Mouse (Mus musculus): ENCODE results near the gene Lzts2.

Lzts2 gene

DNA sequence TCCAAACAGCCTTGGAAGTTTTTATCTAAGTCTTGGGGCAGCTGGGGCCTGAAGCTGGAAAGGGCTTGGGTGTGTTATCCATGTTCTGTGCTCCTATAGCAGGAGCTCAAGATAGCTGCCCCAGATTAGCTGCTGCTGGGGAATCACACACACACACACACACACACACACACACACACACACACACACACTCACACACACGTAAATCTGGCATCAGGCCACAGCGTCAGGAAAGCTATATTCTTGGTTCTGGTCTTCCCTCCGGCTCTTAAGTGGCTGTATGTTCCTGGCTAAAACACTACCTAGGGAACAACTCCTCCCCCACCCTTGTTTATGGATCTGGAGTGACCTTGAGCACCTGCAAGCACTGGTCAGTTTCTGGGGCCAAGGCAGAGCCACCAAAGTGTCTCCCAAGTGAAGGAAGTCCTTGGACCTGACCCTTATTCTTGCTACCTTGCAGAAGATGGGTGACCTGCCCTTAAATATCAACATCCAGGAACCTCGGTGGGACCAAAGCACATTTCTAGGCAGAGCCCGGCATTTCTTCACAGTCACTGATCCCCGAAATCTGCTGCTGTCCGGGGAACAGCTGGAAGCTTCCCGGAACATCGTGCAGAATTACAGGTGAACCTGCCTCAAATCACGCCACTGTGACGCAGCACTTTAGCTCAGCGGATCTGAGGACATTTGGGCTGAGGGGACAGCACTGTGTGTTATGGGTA is 34.6 kb downstream of the Lzts2 start:
- no peak for DNase-seq (ENCODE audit: extremely low read depth, low read depth, low spot score)

DNA sequence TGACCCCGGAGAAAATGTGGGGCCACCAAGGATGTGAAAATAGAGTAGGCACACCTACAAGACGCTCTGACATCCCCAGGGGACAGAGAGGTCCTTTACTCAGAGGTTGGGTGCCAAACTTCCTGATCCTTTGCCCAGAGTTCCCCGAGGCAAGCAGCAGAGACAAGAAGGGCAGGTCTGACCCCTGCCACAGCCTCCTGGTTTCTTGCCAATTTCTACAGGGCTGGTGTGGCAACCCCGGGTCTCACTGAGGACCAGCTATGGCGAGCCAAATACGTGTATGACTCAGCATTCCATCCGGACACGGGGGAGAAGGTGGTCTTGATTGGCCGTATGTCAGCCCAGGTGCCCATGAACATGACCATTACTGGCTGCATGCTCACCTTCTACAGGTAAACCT is 35.3 kb downstream of the Lzts2 start:
- no peak for DNase-seq (ENCODE audit: extremely low read depth, low read depth, low spot score)

DNA sequence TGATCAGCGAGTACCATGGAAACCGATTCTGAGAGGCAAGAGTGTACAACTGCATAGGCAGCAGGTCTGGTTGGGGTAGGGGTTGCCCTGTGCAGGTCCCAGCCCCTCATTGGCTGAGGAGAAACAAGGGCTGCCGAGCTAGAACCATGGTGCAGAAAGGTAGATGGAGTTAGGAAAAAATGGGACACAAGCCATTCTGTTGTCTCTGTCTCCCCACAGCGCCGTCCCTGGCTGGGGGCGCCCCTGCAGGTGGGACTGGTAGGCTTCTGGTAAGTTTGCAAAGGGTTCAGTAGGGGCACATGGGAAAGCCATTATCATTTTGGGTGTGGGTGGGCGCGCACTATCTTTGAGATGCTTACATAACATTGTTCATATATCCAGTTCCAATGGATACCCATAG is 39.2 kb downstream of the Lzts2 start:
- DNase-seq (ENCODE audit: extremely low read depth, low read depth, low spot score), result no peak

DNA sequence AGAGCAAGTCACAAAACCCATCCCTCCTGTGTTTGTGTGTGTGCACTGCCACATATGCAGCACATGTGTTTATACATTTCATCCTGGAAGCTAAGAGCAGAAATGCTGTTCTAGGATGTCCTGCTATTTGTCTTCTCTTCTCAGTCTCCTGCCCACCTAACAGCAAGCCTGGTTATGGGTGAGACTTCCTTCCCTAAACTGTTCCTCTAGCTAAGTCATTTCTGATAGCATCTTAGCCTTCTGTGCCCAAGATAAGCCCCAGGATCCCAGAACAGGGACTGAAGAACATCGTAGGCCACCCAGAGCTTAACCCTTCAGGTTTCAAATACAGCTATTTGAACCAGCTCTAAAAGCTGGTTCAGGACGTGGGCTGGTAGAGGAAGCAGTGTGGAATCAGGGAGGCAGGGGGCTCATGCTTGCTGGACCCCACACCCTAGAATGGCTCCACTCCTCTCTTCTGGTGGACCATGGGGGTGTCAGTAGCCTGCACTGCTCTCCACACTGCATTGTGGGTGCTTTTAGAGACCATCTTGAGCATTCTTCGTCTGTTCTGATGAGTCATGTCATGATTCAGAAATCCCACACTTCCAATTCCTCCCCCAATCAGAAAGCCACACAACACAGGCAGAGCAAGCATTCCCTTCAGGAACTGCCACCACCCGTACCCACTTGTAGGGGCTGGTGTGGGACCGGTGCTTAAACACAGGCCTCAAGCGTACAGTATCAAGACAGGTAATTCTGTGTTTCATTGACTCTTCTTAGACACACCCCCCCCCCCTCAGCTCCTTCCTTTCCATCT is 40.9 kb downstream of the Lzts2 start:
- no peak for DNase-seq (ENCODE audit: extremely low read depth, low read depth, low spot score)

DNA sequence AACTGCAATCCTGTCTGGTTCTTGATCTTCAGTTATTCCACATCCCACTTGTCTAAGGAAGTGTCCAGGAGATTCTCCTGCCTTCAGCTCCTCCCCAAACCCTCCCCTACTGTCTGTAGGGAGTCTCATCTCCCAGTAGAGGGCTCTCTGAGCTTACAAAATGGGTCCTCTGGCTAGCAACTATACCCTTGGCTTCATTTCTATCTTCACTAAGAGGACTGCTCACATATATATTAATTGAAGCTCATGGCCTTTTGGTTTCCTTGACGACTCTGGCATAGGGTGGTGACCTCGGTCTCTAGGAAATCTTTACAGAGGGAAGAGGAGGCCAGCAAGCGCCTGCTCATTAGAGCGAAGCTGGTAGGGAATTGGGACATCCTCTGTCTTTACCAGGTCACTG is 42.1 kb downstream of the Lzts2 start:
- DNase-seq (ENCODE audit: extremely low read depth, low read depth, low spot score), result no peak

DNA sequence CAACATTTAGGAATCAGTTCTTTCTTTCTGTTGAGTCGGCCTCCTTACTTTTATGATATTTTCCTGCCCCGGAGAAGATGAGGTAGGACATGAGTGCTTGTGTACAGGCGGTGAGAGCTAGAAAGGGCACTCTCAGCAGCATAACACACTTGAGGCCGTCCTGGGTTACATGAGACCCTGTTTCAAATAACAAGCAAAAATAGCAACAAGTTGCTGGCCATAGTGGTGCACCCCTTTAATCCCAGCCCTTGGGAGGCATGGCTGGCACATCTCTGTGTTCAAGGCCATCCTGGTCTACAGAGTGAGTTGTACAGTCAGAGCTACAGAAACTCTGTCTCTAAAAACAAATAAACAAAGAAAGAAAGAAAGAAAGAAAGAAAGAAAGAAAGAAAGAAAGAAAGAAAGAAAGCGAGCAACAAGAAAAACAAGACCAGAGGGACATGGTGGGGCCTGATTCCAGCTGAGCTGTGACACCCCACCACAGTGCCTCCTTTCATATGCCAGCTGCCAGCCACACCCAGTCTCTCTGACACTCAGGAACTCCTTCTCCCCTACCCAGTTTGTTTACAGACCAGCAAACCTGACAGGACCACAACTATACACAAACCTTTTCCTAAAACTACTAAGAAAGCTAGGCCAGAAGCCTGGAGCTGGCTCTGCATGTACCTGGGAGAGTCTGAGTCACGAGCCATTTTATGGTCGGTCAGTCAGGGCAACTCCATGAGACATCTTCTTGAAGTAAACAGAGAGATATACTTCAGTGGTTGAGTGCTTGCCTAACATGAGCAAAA is 42.9 kb downstream of the Lzts2 start:
- no peak for DNase-seq (ENCODE audit: extremely low read depth, low read depth, low spot score)

DNA sequence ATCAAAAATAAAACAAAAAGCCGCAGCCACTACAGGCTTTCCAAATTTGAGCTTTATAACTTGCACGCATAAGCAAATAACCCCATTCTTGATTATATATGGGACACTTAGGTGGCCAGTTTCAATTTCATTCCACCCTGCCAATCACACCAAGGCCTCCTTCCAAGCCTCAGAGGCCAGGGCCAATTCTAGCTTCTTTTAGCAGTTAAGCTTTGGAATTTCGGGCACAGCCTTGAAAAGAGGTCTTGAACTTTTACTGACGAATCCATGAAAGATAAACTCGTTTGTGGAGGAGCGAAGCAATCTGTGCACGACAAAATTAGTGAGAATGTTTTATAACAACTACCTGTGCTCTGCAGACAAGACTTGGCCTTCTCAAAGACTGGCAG is 43.5 kb downstream of the Lzts2 start:
- no peak for DNase-seq (ENCODE audit: extremely low read depth, low read depth, low spot score)

DNA sequence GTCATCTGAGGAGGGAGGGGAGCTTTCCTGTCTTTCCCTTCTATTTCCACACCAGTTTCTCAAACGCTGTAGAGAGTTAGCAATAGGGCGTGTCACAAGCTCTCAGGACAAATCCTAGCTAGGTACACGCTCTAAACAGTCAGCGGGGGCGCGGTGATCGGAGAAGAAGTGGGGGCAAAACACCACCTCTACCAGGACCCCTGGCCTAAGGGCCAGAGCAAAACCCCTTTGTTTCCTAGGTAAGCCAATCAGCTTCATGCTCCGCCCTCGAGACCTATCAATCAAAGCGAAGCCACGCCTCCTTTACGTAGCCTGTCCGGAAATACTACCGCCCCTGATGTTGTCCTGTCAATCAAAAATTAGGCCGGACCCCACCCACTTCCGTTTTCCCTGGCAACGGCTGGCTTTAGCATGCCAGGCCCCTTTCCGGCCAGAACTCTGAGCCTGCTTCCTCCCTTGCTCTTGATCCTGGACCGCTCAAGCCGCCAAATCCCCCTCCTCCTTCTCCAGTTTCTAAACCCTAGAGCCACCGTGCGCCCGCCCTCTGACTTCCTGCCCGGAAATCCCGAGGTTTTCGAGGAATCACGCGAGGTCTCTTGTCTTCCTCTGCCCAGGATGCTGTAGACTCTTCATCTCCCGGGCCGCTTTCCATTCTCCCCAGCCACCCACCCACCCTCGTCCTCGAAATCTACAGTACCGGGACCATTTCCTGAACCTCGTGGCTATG is 44.1 kb downstream of the Lzts2 start:
- no peak for DNase-seq (ENCODE audit: extremely low read depth, low read depth, low spot score)

DNA sequence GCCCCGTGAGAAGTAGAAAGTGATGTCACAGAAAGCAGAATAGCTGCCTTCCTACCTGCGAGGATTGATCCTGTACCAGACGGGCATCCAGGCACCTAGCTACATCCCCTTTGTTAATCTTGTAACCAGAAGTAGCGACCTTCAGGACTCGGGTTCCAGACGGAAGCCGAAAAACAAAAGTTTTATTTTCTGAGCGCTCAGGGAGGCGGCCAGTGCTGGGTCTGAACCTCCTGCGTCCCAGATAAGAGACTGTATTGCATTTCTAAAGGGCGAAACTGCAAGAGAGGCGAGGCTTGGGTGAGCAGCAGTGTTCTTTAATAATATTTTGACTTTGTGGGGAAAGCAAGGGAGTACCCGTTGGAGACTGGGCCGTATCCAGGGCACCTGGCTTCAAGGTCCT is 44.6 kb downstream of the Lzts2 start:
- no peak for DNase-seq (ENCODE audit: extremely low read depth, low read depth, low spot score)

DNA sequence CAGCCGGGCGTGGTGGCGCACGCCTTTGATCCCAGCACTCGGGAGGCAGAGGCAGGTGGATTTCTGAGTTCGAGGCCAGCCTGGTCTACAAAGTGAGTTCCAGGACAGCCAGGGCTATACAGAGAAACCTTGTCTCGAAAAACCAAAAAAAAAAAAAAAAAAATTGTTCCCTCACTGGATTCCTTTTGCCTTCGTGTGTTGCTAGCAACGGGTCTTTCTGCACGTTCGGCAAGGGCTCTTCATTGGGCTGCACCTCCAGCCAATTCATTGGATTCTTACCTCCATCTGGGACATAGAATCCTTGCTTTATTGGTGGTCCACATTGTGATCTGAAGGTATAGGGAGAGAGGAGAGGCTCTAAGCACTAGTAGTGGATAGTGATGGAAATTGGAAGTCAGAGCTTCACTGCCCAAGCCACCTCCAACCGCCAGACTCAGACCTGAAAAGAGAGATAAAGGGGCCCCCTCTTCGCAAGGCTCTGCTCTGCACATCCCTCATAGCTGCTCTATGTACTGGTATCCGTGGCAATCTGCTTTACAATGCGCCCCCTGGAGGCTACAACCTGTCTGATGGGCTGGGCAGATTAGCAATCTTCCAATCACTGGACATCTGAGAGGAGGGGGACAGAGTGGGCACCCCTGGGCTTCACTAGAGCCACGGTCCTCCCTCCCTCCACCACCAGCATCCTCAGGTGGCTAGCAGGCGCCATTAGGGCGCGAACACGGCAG is 49.5 kb downstream of the Lzts2 start:
- DNase-seq (ENCODE audit: extremely low read depth, low read depth, low spot score), result no peak

DNA sequence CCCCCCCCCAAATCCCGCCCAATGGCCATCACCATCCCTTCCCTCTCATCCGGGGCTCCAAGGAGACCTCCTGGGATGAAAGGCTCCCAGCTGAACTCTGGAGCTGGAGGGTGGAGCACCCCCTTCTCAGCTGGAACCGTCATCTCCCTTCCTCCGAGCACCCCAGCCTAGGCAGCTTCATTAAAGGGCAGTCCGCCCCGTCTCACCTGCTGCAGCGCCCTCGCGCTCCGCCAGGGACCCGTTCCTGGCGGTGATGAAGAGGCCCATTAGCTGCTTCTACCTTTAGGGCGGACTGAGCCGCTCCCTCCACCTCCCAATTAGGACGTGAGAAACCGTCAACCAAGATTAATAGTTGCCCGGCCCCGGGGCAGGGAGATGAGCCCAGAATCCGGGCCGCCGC is 51.0 kb downstream of the Lzts2 start:
- no peak for DNase-seq (ENCODE audit: extremely low read depth, low read depth, low spot score)

DNA sequence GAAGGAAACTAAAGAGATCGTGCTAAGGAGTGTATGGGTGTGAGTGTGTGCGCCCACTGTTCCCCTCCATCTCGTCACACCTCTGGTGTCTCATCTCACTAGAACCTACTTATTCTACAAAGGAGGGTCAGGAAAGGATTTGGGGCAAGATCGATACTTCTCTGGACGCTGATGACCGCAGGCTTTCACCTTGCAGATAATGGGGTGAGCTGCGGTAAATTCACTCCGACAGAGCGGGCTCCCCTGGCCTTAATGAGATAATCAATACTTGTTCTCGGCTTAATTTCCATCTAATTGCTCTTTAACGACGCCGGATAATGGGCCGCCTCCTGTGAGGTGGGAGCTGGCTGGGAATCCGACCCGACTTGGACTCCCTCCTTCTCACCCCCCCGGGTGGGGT is 53.0 kb downstream of the Lzts2 start:
- no peak for DNase-seq (ENCODE audit: extremely low read depth, low read depth, low spot score)

DNA sequence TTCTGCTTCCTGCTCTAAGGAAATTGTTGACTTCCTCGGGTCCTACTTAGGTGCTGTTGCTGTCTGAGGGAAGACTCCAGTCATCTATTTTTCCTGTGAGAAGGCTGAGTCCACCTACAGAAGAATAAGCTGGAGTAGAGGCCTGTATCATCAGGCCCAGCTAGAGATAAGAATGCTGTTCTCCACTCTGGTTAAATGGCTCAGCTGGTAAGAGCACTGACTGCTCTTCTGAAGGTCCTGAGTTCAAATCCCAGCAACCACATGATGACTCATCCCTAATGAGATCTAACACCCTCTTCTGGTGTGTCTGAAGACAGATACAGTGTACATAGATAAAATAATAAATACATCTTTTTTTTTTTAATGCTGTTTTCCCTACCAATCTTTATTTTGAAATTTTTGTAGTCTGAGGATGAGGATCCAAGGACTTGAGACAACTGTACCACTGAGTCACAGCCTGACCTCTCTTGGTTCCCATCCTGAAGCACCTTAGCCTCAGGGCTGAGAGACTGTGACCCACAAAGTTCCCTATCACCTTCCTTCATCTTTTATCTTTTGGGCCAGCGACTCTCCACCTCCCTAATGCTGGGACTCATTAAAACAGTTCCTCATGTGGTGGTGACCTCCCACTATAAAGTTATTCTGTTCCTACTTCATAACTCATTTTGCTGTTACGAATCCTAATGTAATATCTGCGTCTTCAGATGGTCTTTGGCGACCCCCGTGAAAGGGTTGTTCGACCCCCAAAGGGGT is 53.7 kb downstream of the Lzts2 start:
- DNase-seq (ENCODE audit: extremely low read depth, low read depth, low spot score), result no peak

DNA sequence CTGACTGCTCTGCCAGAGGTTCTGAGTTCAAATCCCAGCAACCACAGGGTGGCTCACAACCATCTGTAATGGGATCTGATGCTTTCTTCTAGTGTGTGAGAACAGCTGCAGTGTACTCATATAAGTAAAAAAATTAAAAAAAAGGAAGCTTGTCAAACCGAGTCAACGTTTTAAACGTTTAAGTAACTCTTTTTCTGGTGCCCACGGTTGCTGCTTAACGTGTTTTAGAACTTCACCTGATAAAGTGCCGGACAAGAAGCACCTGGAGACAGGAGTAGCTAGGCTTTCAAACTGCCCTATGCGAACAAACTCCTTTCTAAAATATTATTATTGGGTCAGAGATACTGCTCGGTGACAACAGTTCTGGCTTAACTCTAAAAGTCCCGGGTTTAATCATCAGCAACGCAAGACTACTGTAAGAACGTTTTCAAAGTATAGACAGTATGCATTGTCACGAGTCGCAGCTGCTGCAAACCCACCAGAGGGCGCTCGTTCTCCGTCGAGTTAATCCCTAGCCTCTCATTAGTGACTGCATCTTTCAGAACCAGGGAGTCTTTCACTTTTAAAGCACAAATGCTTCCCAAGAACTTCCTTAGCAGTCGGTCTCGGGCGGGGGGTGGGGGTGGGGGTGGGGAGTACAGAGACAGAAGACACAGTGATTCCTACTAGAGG is 59.8 kb downstream of the Lzts2 start:
- no peak for DNase-seq (ENCODE audit: extremely low read depth, low read depth, low spot score)

DNA sequence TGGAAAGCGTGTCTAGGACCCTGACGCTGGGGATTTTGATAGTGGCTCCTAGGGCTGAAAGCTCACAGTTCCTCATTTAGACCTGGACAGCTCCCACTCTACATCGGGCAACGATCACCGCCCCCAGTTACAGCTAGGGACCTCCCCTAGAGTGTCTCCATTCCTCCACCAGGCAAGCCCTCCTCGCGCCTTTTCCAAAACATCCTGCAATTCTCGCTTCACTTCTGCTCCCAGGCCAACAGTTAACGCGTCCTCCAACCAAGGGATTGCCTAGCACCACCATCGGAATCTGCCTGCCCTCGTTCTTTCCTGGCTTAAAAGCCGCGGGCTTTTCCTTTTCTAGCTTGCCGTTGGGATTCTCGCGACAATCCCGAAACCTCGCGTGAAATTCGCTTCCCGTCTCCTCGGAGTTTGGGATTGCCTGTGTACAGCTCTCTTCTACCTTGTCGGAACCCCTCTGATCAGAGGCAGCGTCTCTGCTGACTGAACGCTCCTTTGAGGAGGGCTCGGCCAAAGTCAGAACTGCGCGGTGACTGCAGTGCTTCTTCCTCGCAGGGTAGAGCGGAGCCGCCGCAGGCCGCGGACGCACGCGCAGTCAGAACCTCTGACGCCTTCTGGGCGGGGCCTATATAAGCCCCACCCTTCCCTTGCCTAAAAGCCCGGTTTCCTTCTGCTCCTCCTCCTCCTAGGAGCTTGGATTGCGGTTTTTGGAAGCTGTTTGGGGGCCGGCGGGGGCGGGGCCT is 60.5 kb downstream of the Lzts2 start, which contains the start of gene Kazald1:
Gene Kazald1 (plus strand): TSS at position 662 of the 743 bp plus-strand sequence.
- no peak for DNase-seq (ENCODE audit: extremely low read depth, low read depth, low spot score)

DNA sequence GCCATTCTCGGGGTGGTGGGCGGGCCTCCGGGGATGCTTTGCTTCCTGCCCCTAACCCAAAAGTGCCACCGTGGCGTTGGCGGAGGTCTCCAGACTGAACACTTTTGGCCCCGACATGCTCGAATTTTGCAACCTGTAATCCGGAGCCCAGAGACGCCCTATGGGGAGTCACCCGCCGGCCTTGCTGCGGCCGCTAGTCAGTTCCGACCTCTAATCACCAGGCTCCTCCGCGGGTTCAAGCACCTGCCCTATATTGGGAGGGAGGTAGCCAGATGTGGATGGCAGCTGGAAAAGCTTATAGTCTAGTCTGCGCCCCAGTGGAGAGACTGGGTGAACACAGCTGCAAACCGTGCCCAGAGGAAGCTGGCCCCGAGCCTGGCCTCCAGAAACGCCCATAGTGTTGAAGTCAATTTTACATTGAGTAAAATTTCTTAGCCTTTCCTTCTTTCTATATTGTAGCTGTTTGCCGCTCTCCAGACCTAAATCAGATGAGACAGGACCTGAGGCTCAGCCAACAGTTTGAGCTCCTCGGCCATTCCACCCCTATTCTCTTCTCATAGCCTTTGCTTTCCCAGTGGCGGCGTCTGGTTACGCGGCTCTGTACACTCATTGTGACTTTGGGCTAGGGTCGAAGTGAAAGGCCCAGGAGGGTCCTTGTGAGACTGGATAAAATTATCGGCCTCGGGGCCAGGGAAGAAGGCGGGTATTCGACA is 61.3 kb downstream of the Lzts2 start:
- DNase-seq (ENCODE audit: extremely low read depth, low read depth, low spot score), result no peak

DNA sequence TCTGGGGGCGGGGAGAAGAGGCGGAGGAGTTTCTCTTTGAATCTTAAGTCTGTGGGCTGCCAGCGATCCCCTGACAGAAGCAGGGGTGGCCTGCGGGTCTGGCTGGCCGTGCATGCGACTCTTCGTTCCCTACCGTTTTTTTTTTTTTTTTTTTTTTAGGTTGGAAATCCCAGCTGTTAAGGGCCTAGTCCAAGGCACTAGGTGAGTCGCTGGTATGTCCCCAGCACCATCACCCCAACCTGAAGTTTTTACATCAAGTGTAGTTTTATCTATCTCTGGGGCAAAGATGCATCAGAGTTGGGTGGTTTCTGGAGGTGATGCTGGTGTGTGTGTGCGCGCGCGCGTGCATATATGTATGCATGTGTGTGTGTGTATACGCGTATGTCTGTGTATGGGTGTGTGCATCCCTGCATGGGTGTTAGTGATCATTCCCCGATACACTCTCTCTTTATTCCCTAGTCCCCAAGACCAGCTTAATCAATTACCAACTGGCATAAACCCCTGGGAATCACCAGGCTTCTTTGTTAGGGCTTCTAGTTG is 61.9 kb downstream of the Lzts2 start:
- no peak for DNase-seq (ENCODE audit: extremely low read depth, low read depth, low spot score)
